Mouse (Mus musculus) monocyte, adult 59 days (primary cell): ENCODE measurements around the gene Ubfd1. TPM values are rescaled to one million over a fixed set of nuclear protein-coding genes. Genes with fewer than 3 reads are reported as not detected.

ENCODE experiments used
- total RNA-seq, 2 experiments: library from RNA; stranded (reverse); gene quantifications; one replicate each; pipeline ENCODE4 v1.2.4; 2023

The Ubfd1 gene
- 10 to 100 TPM; 23.3 to 31.2 TPM for total RNA-seq

GRCm38 (mm10) chr7:122066945-122067516 is at the start of gene Ubfd1, which contains the start of gene Ears2:
TSS of gene Ubfd1 (plus strand) at chr7:122067175.
TSS of gene Ears2 (minus strand) at chr7:122067263.

DNA sequence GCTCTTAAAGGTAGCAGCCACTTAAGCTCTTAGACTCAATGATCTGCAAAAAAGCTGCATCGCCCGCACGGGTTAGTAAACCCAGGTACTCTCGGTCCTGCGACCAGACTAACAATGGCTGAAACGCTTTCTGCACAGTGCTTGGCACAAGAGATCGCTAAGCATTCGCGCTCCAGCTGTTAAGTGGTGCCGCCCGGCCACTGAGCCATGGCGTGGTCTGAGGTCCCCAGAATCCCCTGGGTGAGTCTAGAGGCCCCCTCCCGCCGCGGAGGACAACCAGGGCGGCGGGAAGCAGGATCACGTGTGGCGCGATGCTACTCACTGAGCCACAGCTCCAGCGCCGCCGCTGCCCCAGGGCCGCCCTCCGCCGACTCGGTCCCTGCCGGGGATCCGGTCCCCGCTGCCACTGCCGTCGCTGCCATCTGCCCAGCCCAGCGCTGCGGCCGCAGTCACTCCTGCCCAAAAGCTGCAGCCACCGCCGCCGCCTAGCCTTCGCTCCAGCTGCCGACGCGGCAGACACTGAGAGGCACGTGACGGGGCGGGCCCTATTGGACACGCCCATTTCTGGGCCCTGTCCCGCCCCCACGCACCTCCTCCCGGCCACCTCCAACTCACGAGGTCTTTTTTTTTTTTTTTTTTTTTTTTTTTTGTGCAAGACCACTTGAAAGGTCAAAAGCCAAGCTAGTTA is 46.2 kb upstream of the Ubfd1 start, which contains the start of gene Gga2:
Gene Gga2 (minus strand): TSS at position 556 of the 688 bp plus-strand sequence.

GRCm38 (mm10) chr7:122101747-122102244 is 34.8 kb downstream of the Ubfd1 start, which contains the start of gene Ndufab1:
TSS of gene Ndufab1 (minus strand) at chr7:122101886.

Other genes starting within 250 kb of the Ubfd1 start
- gene Scnn1b, start 202.1 kb upstream of the Ubfd1 start, total RNA-seq: not detected
- 10 to 100 TPM; 18.4 to 18.5 TPM for gene Cog7, start 85.5 kb upstream of the Ubfd1 start, total RNA-seq
- 10 to 100 TPM; 15.7 TPM for gene Gga2, start 46.0 kb upstream of the Ubfd1 start, total RNA-seq
- 1 to 10 TPM; 4.0 to 5.1 TPM for gene Ears2, start 88 bp downstream of the Ubfd1 start, total RNA-seq
- 10 to 100 TPM; 50.9 to 57.4 TPM for gene Ndufab1, start 34.7 kb downstream of the Ubfd1 start, total RNA-seq
- gene Palb2, start 65.8 kb downstream of the Ubfd1 start, total RNA-seq: 1 to 10 TPM; 6.1 to 6.6 TPM
- gene Dctn5, start 65.9 kb downstream of the Ubfd1 start, total RNA-seq: 10 to 100 TPM; 76.0 to 81.4 TPM
- 1 to 10 TPM; 1.9 to 3.0 TPM for gene Plk1, start 92.3 kb downstream of the Ubfd1 start, total RNA-seq
- not detected for gene Ern2, start 119.0 kb downstream of the Ubfd1 start, total RNA-seq
- 10 to 100 TPM in 1 of 2 experiments, 1 to 10 TPM in 1; 7.5 to 14.3 TPM for gene Chp2, start 152.3 kb downstream of the Ubfd1 start, total RNA-seq
- gene Prkcb, start 221.6 kb downstream of the Ubfd1 start, total RNA-seq: 100 to 1,000 TPM; 186 to 189 TPM